Mouse (Mus musculus) gastrocnemius, postnatal 14 days (tissue): ENCODE results near the gene Mthfsd. TPM values are rescaled to one million over a fixed set of nuclear protein-coding genes. Genes with fewer than 3 reads are reported as not detected.

ENCODE experiments used
- DNase-seq: peaks from one replicate; pipeline ENCODE4 v3.0.0; 2021; ENCODE audit warnings: mixed read lengths
- intact Hi-C: fragments of 180-260 bp; cut with DNase I; formaldehyde crosslinking; loops from one replicate; pipeline ENCODE4 v1.15.1; 2025; ENCODE audit warnings: low total_unique reads
- total RNA-seq, 2 experiments: library from RNA; stranded (reverse); gene quantifications; 2 replicates each; pipeline ENCODE4 v1.2.3; 2021

The Mthfsd gene
- total RNA-seq, 2 experiments from 2014 or later = 12.5 to 13.0 TPM

GRCm38 (mm10) chr8:121079944-121080343 is 28.2 kb downstream of the Mthfsd start:
- no peak for DNase-seq
- intact Hi-C loops = no loop called here

GRCm38 (mm10) chr8:121079201-121079600 is 29.0 kb downstream of the Mthfsd start:
- intact Hi-C loops = no loop called here
- DNase-seq = no peak

GRCm38 (mm10) chr8:121078721-121079120 is 29.5 kb downstream of the Mthfsd start:
- intact Hi-C loops = no loop called here

GRCm38 (mm10) chr8:121076555-121076954 is 31.6 kb downstream of the Mthfsd start:
- intact Hi-C loops = no loop called here

More at GRCm38 (mm10) chr8:121078721-121079120, 29.5 kb downstream of the Mthfsd start:
- DNase-seq = no peak

GRCm38 (mm10) chr8:121075936-121076335 is 32.3 kb downstream of the Mthfsd start:
- DNase-seq = no peak
- intact Hi-C loops = no loop called here

More at GRCm38 (mm10) chr8:121076555-121076954, 31.6 kb downstream of the Mthfsd start:
- DNase-seq = no peak

- intact Hi-C loops = no loop called here
- DNase-seq = no peak
These were observed 33.4 kb downstream of the Mthfsd start for GRCm38 (mm10) chr8:121074848-121075145.

GRCm38 (mm10) chr8:121074108-121074847 is 33.9 kb downstream of the Mthfsd start:
- DNase-seq = no peak
- intact Hi-C loops = no loop called here

- intact Hi-C loops = no loop called here
- DNase-seq = no peak
These were observed 34.8 kb downstream of the Mthfsd start for GRCm38 (mm10) chr8:121073174-121074107.

- DNase-seq = no peak
- intact Hi-C loops = no loop called here
These were observed 35.6 kb downstream of the Mthfsd start for GRCm38 (mm10) chr8:121072406-121073130.

GRCm38 (mm10) chr8:121071454-121071853 is 36.7 kb downstream of the Mthfsd start:
- intact Hi-C loops = no loop called here
- no peak for DNase-seq

- no peak for DNase-seq
- intact Hi-C loops = no loop called here
These were observed 44.5 kb downstream of the Mthfsd start for GRCm38 (mm10) chr8:121063649-121064048.

GRCm38 (mm10) chr8:121062521-121062920 is 45.7 kb downstream of the Mthfsd start:
- no peak for DNase-seq
- intact Hi-C loops = no loop called here

- intact Hi-C loops = no loop called here
- DNase-seq = no peak
These were observed 49.1 kb downstream of the Mthfsd start for GRCm38 (mm10) chr8:121059098-121059497.

GRCm38 (mm10) chr8:121058081-121058480 is 50.1 kb downstream of the Mthfsd start:
- no peak for DNase-seq
- intact Hi-C loops = no loop called here

GRCm38 (mm10) chr8:121047441-121047840 is 60.8 kb downstream of the Mthfsd start:
- intact Hi-C loops = no loop called here
- DNase-seq = no peak

- intact Hi-C loops = no loop called here
- DNase-seq = no peak
These were observed 64.3 kb downstream of the Mthfsd start for GRCm38 (mm10) chr8:121043719-121044440.
